Mouse (Mus musculus) skeletal muscle tissue, adult 2 months (tissue): Measurements from ENCODE around the gene Zscan10.

Experiments
- DNase-seq: peaks from one replicate; pipeline ENCODE4 v3.0.0-alpha.2; 2012; ENCODE audit warnings: low read depth, low spot score

Zscan10 gene

DNA sequence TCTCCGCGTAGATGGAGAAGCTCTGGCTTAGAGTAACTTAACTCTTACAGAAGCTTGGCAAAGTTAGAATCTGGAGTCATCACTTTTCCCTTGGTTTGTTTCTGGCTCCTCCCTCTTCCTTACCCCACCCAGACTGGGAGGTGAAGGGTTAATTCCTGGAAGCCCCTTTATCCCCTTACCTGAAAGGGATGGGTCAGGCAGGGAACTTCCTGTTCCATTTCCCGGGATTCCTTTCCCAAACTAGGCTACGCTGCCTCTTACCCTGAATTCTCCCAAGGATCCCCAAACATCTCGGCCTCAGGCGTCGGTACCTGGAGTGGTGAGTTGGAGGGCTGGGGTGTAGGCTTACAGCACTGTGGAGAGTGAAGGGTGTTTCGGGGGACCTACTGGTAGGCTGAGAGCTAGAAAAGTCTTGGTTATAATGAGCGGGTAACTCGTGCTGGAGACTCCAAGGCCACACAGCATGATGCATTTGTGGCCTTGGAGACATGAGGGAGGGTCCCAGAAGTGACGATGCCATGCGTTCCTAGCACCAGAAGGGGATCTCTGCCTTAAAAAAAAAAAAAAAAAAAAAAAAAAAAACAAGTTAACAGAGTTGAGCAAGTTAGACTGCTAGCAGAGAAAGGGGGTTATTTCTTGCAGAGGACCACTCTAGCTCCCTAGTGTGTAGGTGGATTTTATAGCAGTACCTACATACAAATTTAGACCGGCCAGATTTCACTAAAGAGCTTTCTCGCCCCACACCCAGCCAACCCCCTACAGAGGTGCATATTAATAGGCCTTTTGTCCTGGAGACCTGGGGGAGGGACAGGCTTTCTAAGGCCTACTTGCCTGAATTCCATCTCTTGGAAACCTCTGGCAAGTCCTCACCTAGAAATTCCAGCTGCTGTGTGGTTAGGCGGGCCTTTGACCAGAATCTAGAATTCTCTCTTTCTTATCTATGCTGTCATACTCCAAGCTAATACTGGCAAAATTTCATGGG, at the start of gene Zscan10:
TSS of gene Zscan10 (plus strand) at position 216 of the 982 bp plus-strand sequence.
- no peak for DNase-seq

DNA sequence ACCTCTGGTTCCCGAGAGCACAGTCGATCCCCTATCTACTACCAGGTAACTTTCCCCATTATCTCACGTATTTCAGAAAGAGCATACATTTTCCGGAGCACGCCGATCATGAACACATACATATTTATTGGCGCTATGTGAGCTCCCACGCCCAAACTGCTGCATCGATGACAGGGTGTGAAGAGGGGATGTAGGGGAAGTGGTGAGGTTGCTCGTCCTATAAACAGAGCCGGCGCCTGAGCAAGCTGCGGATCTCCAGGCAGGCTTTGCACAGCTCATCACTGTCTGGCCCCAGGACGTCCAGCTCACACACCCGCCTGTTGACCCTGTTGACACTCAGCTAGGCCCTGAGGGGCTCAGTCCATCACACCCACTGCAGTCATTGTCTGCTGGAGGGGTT, 49.8 kb upstream of the Zscan10 start:
- DNase-seq: no peak

DNA sequence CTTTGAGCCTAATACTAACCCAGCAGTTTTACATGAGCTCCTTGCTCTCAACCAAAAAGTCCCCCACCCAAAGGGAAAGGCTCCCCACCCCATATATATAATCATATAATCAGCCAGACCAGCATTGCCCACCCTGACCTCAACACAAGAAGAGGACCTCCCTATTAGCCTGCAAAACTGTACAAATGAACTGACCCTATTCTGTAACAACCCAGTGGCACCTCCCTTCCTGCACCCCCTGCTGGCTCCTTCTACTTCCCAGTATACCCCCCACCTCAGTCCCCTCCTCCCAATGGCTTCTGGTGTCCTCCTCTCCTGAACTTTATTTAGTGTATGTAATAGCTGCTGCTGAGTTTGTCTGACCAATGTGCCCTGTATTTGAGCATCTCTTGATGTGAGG, 49.2 kb upstream of the Zscan10 start:
- DNase-seq: no peak

DNA sequence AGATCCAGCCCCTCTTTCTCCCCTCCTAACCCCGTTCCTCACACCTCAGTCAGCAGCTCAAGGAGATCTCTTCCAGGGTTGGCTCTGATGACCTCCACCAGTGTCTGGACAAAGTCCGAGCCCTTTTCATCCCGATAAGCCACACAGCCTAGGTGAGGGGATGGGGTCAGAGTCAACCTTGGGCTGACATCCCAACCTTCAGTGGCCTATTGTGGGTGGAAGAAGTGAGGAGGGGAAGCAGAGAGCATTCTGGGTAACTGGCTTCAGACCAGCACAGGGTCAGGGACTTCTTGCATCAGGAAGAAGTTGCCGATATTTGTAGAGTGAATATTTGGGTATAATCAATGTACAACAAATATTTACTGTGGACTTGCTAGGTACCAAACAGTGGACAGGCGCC, 48.7 kb upstream of the Zscan10 start:
- DNase-seq: no peak

DNA sequence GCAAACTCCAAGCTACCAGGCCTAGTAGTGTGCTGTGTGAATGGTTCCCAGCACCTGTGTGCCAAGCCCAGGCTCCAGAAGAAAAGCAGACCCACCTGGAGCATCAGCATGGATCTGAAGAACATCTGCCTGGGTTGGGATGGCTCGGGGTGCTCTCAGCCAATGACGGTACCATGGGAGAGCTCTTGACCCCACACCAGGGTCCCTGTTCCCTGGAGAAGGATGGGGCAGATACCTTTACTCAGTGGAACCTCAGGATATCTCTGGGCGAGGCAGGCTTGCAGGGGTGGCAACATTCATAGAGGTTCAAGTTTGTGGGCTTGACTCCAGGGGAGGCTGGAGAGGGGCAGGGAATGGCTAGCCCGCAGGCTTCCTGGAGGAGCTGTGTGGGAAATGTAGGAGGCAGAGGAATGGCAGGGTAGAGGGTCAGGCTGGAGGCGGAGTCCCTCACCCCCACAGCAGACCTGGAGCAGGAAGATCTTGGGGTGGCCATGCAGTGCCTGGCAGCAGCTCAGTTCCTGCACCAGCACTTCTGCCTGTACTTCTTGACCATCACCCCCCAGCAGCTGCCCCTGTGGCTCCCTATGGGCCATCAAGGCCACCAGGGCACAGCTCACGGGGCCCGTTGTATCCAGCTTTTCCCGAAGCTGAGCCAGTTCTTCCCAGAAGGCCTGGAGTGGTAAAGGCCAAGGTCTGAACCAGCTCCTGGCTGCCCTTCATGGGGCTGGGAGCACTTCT, 47.6 kb upstream of the Zscan10 start:
- DNase-seq: no peak

DNA sequence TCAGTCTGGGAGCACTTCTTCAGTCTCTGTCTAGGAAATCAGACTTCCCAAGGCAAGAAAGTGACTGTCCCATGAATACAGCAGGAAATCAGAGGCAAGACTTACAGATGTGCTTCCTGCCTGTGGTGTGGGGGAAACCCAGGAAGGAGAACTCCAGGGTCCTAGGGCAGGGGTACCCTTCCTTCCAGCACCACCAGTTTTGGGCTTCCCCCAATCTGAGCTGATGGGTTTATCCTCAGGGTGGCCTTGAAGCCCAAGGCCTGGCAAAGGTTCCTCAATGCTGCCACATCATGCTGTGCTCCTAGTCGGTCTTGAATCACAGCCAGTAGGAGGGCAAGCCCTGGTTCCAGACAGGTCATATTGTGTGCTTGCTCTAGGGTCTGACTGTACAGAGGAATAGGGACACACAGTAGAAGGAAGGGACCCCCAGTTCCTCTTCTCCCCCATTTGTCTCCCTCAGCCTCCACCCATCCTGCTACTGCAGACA, 47.0 kb upstream of the Zscan10 start:
- no peak for DNase-seq

DNA sequence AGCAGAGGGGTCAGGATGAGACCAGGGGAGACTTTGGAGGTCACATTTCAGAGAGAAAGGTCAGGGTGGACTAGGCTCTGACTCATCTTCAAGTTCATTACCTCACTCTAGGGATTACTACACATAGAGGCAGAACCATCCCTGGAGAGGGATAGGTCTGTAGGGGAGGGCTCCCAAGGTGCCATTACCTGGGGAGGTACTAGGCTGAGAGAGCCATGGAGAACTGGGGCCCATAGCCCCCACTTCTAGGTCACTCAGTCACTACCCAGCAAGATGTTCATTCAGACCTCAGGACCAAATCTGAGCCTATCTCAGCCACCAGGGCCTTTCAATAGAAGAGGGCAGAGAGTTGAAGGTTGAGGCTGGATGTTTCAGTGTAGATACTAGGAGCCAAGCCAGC, 46.3 kb upstream of the Zscan10 start:
- no peak for DNase-seq

DNA sequence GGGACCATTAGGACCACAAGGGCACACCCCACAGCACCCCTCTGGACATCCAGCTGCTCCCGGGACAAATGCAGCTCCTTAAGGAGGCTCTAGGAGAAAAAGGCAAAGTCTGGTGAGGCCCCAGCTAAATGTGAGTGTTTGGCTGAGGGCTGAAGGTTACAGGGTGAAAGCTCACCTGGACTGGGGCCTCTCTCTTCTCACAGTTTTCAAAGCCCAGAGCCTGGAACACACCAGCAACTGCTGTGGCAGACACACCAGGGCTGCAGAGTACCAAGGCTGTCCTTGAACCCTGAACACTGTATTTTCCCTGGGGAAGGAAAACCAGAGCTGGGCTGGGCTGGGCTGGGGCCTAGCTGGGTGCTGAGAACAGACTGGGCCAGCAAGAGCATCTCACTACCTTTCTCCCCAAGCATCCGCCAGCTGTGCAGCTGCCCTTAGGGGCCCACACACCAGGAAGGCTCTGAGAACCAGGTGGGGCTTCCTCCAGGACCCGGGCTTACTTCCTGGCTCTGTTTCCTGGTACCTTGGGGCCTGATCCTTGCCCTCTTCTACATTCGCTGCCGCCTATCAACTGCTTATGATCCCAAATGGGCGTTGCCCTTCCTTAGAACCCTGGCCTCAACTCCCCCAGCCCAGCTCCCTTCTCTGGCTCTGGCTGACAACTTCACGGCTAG, 45.3 kb upstream of the Zscan10 start:
- DNase-seq: no peak

DNA sequence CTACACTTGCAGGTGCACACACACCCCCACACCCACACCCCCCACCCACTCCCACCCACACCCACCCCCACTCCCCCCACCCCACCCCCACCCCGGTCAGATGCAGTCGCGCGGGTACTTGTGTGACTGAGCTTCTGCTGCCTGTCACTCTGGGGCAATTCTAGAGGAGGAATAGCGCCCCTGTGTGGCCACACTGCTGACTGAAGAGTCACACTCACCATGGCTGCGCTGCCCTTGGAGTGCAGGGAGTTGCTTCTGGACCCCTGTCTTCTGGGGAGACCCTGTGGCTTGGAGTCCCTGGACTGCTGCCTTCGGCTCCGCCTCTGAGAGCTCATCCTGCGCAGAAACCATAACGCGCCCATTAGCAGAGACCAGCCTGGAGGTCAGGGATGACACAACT, 40.9 kb upstream of the Zscan10 start:
- no peak for DNase-seq

DNA sequence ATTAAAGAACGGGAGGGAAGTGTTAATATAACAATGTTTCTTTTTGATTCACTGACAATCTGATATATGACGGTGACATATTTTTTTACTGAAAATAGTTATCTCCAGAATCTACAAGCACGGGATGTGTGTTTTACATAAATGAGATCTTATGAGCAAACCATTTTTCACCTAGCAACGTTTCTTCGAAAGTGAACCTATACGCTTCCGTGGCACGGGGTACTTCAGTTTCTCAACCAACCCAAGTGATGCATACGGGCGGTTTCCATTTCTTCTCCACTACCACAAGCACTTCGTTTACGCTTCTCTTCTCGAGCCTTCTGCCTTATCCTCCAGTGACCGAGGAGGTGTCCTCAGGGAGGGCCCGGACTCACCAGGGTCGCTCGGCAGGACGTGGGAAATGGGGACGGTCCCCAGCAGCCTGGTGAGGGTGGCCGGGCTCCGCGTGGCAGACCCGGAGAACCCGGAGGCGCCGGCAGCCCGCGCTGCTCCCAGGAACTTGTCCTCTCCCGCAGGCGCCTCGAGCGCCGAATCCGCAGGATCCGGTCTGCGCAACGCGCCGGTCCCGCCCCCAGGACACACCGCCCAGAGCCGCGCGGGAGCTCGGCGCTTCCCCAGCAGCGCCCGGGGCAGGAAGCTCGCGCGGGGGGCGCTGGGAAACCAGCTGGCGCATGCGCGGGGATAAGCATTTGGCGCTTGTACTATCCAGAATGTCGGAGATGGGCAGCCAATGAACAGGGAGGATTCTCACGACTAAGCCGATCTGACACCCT, 36.9 kb upstream of the Zscan10 start, which contains the start of gene Zfp213:
TSS of gene Zfp213 (minus strand) at position 644 of the 773 bp plus-strand sequence.
- peak; percentile 97 for DNase-seq

DNA sequence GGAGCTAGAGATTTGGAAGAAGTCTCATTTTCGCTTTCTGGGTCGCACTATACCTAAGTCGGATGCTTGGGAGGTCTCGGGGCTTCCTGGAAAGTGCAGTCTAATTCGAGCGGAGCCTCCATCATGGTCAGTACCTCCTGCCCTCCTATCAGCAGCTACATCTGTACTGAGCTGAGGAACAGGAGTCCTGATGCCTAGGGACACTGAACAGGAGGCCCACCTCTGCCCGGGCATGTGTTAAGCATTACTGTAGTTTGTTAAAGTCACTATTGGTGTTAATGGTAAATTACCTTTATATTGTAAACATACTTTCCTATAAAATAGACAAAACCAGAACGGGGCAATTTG, 36.3 kb upstream of the Zscan10 start:
- no peak for DNase-seq

DNA sequence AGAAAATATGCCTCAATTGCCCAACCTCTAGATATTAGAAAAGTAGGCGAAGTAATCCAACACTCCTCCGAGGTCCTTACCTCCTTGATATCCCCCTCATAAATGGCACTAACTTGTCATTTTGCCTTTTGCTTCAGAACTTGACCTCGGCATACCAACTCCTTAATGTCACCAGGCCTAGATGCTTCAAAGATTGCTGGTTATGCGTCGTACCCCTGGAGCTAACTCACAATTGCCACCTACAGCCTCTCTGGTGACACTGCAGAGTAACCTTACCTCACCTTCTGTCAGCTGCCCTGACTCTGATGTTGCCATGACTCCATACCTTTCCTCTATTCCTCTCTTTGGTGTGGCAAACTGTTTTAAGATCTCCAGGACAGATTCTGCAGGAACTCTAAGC, 33.9 kb upstream of the Zscan10 start:
- DNase-seq: no peak

DNA sequence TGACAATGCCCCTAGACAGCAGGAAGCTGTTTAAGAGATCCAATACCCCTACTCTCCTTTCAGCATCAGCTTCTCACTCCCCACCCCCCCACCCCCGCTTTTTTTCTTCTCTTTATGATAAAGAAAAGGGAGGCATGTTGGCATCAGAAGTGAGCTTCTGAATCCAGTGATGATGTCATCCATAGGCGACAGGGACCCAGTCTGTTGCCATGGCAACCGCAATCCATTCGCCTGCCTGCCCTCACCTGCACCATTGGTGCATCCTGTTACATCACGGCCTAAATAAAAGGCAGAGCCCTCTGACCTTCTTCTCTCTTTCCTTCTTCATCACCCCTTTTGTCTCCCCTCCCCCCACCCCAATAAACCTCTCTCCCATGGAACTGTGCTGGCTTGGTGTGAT, 32.3 kb upstream of the Zscan10 start:
- DNase-seq: no peak

DNA sequence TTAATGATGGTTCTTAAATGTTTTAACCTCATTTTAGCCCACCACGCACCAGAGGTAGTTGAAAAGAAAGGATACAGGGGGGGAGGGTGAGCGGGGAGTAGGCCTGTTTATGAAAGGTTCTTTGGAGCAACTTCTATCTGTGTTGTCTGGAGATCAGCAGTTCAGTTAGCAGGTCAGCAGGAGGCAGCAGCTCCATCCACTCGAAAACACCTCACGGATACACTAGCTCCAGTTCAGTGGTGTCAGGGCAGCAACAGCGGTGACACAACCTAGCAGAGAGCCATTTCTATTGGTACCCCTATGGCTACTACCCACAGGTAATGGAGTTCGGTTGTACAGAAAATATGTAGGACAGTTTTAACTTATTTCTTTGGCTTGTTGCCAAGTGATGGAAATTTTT, 30.6 kb upstream of the Zscan10 start:
- peak; percentile 32 for DNase-seq

DNA sequence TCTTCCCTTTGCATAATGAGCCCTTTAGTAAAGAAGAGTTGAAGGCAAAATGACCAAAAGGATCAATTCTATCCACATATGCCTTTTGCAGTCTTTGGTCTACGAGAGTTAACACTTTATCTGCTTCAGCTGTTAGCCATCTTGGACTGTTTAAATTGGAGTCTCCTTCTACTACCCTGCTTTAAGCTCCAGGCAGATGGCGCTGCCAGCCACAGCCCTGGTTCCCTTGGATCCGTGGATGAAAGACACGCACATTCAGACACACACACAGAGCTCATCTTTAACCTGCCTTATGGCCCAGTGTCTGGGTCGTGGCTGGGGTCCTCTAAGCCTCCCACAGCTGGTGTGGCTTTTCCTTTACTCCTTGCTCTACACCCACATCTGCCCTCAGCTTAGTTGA, 29.6 kb upstream of the Zscan10 start:
- DNase-seq: no peak

DNA sequence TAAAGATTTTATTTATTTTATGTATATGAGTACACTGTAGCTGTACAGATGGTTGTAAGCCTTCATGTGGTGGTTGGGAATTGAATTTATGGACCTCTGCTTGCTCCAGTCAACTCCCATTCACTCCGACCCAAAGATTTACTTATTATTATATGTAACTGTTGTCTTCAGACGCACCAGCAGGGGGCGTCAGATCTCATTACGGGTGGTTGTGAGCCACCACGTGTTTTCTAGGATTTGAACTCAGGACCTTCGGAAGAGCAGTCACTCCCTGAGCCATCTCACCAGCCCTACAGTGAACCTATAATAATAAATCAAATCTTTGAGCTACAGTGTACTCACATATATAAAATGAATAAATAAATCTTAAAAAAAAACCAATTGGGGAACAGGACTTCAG, 28.6 kb upstream of the Zscan10 start:
- no peak for DNase-seq

DNA sequence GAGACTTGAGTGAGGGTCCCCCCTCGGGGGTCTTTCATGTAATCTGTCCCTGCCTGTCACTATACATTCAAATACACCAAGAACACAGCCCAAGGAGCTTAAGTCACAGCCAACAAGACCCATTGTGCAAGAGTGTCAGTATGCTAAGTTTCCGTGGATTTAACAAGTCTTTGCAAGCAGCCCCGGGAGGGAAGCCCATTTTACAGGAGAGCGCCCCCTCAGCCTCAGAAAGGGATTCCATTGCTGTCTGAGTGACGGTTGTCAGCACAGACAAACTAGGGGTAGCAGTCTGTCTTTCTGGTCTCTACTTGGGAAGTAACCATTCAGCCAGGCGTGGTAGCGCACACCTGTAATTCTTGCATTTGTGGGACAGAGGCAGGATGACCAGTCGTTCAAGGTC, 26.5 kb upstream of the Zscan10 start:
- DNase-seq: no peak

DNA sequence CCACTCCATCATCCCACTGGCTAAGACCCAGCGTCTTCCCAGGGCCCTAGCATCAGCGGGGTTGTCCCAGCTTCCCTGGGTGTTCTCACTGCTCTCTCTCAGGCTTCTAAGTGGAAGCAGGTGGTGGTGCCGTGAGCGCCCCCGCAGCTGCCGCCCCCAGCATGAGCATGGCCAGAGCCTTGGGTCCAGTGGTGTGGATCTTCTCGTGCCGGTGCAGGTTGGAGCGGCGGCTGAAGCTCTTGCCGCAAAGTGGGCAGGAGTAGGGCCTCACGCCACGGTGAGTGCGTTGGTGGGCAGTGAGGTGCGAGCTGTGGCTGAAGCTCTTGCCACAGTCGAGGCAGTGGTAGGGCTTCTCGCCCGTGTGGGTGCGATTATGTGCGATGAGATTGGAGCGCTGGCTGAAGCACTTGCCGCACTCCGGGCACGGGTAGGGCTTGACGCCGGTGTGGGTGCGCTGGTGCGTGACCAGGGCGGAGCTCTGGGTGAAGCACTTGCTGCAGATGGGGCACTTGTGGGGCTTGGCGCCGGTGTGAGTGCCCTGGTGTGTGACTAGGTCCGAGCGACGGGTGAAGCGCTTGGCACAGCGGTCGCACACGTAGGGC, 24.6 kb upstream of the Zscan10 start:
- DNase-seq: no peak

DNA sequence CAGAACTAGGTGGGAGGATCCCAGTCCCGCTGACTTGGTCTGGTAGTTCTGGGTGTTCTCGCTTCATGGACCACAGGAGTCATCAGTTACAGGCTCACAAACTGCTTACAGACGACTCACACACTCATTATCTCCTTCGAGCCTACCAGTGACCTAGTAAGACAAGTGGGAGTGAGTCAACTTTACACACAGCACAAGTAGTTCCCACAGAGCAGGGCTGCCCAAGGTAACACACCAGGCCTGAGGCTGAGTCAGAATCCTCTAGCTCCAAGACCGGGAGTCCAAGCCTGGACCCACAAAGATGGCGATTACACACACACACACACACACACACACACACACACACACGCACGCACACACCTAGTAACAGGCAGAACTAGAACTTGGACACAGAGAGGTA, 15.9 kb upstream of the Zscan10 start:
- no peak for DNase-seq

DNA sequence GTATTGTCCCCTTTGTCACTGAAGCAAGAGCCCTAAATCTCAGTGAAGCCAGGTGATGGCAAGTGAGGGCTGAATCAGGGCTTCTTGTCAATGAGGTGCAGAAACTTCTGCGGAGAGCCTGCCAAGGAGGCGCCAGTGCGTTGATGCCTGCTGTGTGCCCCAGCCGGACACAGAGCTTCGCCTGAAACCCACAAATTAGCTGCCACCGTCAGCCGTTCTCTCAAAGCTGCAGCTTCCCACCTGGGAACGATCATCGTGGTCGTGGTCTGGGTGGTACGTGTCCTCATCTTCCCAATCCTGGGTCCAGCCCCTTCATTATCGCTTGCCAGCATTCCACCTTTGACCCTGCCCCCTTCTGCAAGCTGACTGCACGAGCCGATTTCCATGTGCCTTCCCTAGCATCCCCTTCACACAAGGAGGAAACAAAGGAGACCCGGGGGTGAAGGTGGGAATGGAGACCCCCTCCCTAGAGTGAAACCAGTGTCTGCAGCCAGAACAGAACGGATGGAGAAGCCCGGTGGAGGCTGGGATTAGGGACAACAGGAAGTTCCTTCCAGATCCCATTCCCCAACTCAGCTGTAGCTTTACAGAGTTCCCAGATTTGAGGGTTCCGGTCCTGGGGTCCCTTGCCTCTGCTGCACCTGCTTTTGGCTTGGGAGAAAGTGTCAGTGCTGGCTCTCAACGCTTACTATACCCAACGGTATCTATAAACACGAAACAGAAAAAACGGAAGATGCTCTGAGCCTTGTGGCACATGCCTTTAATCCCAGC, 14.8 kb upstream of the Zscan10 start:
- no peak for DNase-seq
